Mouse (Mus musculus) embryonic fibroblast, embryonic 13.5 days (primary cell): Measurements from ENCODE around the gene Rgs9.

Experiments
- CTCF ChIP-seq: IDR thresholded peaks from 2 replicates; pipeline ENCODE4 v1.5.1; 2011; ENCODE audit warnings: mild to moderate bottlenecking, control low read depth, low read length, moderate library complexity, borderline replicate concordance; ENCODE audit not compliant: insufficient read depth
- POLR2A ChIP-seq: IDR thresholded peaks from 2 replicates; pipeline ENCODE4 v1.6.1; 2011; ENCODE audit warnings: low read depth, mild to moderate bottlenecking, control low read depth, low read length, moderate library complexity

DNA sequence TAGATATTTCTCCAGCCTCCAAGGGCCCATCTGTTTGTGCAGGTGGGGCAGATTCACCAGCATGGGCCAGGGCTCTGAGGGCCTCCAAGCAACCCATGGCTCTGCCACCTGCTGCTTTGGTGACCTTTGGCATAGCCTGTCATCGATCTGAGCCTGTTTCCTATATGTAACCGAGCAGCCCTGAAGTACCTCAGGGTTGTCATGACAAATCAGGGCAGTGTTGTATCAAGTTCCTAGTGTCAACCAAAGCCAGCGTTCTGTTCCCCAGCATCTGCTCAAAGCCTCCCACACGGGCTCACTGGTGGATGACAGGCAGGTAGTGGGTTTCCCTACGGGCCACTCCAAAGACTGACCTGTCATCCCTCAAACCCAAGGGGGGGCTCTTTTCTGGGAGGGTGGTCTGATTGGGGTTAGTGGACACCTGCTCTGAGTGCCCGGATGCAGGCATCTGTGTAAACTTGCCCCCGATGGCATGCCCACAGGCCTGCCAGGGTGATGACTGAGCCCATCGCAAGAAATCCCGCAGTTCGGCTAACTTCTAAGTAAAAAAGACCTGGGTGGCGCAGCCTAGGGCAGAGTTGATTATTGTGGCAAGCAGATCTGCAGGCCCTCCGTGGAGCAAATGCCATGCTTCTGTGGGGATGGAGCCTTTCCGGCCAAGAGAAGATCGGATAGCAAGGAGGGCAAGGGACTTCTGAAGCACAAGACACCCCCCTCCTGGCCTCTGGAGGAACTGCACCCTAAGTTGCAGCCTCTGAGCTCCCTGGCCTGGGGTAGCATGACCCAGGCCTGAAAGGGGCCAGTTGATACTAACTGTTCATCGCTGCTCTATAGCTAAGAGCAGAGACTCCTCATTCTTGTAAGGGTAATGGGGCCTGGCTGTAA lies 105.0 kb downstream of the Rgs9 start:
- TF ChIP-seq CTCF (peak; percentile 67; the same call in 1 of the 2 replicates), POLR2A (no peak)
